Mouse (Mus musculus) left cerebral cortex, adult 2 months (tissue): Measurements from ENCODE around the gene Hist2h4. TPM values are rescaled to one million over a fixed set of nuclear protein-coding genes. Genes with fewer than 3 reads are reported as not detected.
A peak's percentile ranks its signal among the peaks of the same experiment; 100 is the strongest.
"Not testable (repeated sequence)": the region's sequence is repeated elsewhere in the genome, so short reads cannot be mapped to it uniquely, and the experiment has no call there.

Source experiments
- DNase-seq, 2 experiments: peaks; one replicate each; pipeline ENCODE4 v3.0.0; 2021 to 2022; ENCODE audit warnings: low spot score in 2 of 2, mixed read lengths in 1 of 2; ENCODE audit errors: extremely low spot score in 1 of 2
- H3K27ac ChIP-seq: fragments of 200-600 bp; 2 replicates; pipeline ENCODE4 v1.8.1; 2022
- H3K4me3 ChIP-seq: fragments of 200-600 bp; 2 replicates; pipeline ENCODE4 v1.8.1; 2022
- CTCF ChIP-seq: fragments of 200-600 bp; IDR thresholded peaks from 2 replicates; pipeline ENCODE4 v1.8.1; 2022; ENCODE audit warnings: antibody characterized with exemption, mild to moderate bottlenecking, moderate library complexity
- intact Hi-C: fragments of 180-260 bp; cut with DNase I; formaldehyde crosslinking; loops from one replicate; pipeline ENCODE4 v1.15.1; 2025
- microRNA-seq, 2 experiments: library from miRNA; unstranded; fragments of <30 nt; microRNA quantifications; one replicate each; pipeline ENCODE4 v1.2.0; 2021
- total RNA-seq, 2 experiments: library from RNA; stranded (reverse); gene quantifications; 2 replicates each; pipeline ENCODE4 v1.2.3; 2021

Hist2h4 gene
- total RNA-seq, 2 experiments from 2014 or later = 26.8 to 31.9 TPM

GRCm38 (mm10) chr3:96222774-96223173 lies 40.3 kb downstream of the Hist2h4 start:
- intact Hi-C loops = loop anchor here (2.0 kb wide), 1 partner anchor 14 kb away; no protein-coding TSS in a partner anchor
- DNase-seq = no peak
- no peak overlapping the region for H3K4me3 ChIP-seq
- H3K27ac ChIP-seq = no peak overlapping the region; the same call in 1 of the 2 replicates
- no peak for TF ChIP-seq CTCF

- Histone ChIP-seq H3K27ac (peak overlapping the region; percentile 98), H3K4me3 (peak overlapping the region; percentile 77)
- intact Hi-C loops = loop anchor here (2.0 kb wide), 2 partner anchors 15 to 41 kb away; partner anchors contain the start of gene Hist2h4
- no peak for DNase-seq
- TF ChIP-seq CTCF = no peak
These were observed 41.5 kb downstream of the Hist2h4 start for GRCm38 (mm10) chr3:96221640-96222038.

- TF ChIP-seq CTCF = peak; percentile 7; the same call in 1 of the 2 replicates
- intact Hi-C loops = loop anchor here (2.0 kb wide), 1 partner anchor 42 kb away; the partner anchor contains the start of gene Hist2h4
These were observed 42.1 kb downstream of the Hist2h4 start, which contains the start of the genes Hist2h2ac and Hist2h2be for GRCm38 (mm10) chr3:96220765-96221639. Gene Hist2h2ac (minus strand): TSS chr3:96220880. Gene Hist2h2be (plus strand): TSS chr3:96221119.

GRCm38 (mm10) chr3:96220131-96220764 lies 42.9 kb downstream of the Hist2h4 start:
- Histone ChIP-seq H3K4me3 (peak overlapping the region; percentile 77), H3K27ac (peak overlapping the region; percentile 98)
- not testable (repeated sequence) for DNase-seq
- intact Hi-C loops = loop anchor here (2.0 kb wide), 1 partner anchor 43 kb away; the partner anchor contains the start of gene Hist2h4

More at GRCm38 (mm10) chr3:96220765-96221639, 42.1 kb downstream of the Hist2h4 start, which contains the start of the genes Hist2h2ac and Hist2h2be:
- H3K27ac ChIP-seq = peak within 1 kb of the TSS; percentile 98
- peak; percentile 78 to 84 for DNase-seq
- H3K4me3 ChIP-seq = peak within 1 kb of the TSS; percentile 77

- no peak for TF ChIP-seq CTCF
- H3K4me3 ChIP-seq = peak within 1 kb of the TSS; percentile 77
- peak; percentile 75 to 76 for DNase-seq
- H3K27ac ChIP-seq = peak within 1 kb of the TSS; percentile 98
- intact Hi-C loops = loop anchor here (2.0 to 5.0 kb wide), 2 partner anchors 43 to 152 kb away; partner anchors contain the start of gene Hist2h4
These were observed 43.4 kb downstream of the Hist2h4 start, which contains the start of the genes Bola1 and Hist2h2ab for GRCm38 (mm10) chr3:96219661-96220130. Gene Bola1 (minus strand): TSS chr3:96219709. Gene Hist2h2ab (plus strand): TSS chr3:96219865.

- DNase-seq = peak in 1 of 2 experiments; percentile 25
- intact Hi-C loops = loop anchor here (5.0 kb wide), 1 partner anchor 152 kb away; no protein-coding TSS in a partner anchor
- H3K4me3 ChIP-seq = peak overlapping the region; percentile 77
These were observed 43.9 kb downstream of the Hist2h4 start for GRCm38 (mm10) chr3:96219191-96219641.

More at GRCm38 (mm10) chr3:96219191-96219641, 43.9 kb downstream of the Hist2h4 start:
- peak overlapping the region; percentile 98 for H3K27ac ChIP-seq
- peak; percentile 28 for TF ChIP-seq CTCF

Small RNA genes within 50 kb of the gene (microRNA-seq; reads per million reads assigned to microRNA genes)
- gene Gm44492 (0 reads per million in 2 experiments), gene Gm47311 (0 reads per million in 2 experiments), gene Gm47313 (0 reads per million in 2 experiments)

Other genes with a start within 250 kb of the Hist2h4 start
- 10 to 100 TPM; 38.3 to 45.9 TPM for gene Vps45, start 204.8 kb downstream of the Hist2h4 start, total RNA-seq
- gene Otud7b, start 158.8 kb downstream of the Hist2h4 start, total RNA-seq = 10 to 100 TPM; 33.3 to 33.4 TPM
- gene Mtmr11, start 101.3 kb downstream of the Hist2h4 start, total RNA-seq = 1 to 10 TPM; 7.3 to 8.1 TPM
- gene Sf3b4, start 91.0 kb downstream of the Hist2h4 start, total RNA-seq = 10 to 100 TPM; 44.0 to 45.5 TPM
- 100 to 1,000 TPM; 408 TPM for gene Sv2a, start 82.2 kb downstream of the Hist2h4 start, total RNA-seq
- gene Bola1, start 43.6 kb downstream of the Hist2h4 start, total RNA-seq = 10 to 100 TPM; 14.8 to 15.1 TPM
- gene Hist2h2ab, start 43.4 kb downstream of the Hist2h4 start, total RNA-seq = 10 to 100 TPM; 10.4 to 10.8 TPM
- gene Hist2h2ac, start 42.4 kb downstream of the Hist2h4 start, total RNA-seq = 10 to 100 TPM; 20.6 to 30.5 TPM
- gene Hist2h2be, start 42.2 kb downstream of the Hist2h4 start, total RNA-seq = 1 to 10 TPM; 5.4 to 5.6 TPM
- gene Hist2h3c2, start 24.2 kb downstream of the Hist2h4 start, total RNA-seq = 1 to 10 TPM; 5.7 to 6.8 TPM
- 100 to 1,000 TPM; 156 to 184 TPM for gene Hist2h2aa2, start 23.0 kb downstream of the Hist2h4 start, total RNA-seq
- 10 to 100 TPM in 1 of 2 experiments, not detected in 1; 19.2 TPM for gene Hist2h2aa1, start 17.8 kb downstream of the Hist2h4 start, total RNA-seq
- not detected for gene Hist2h3c1, start 16.6 kb downstream of the Hist2h4 start, total RNA-seq
- gene Hist2h3b, start 5.3 kb upstream of the Hist2h4 start, total RNA-seq = 10 to 100 TPM; 32.7 to 45.5 TPM
- gene Hist2h2bb, start 6.4 kb upstream of the Hist2h4 start, total RNA-seq = 100 to 1,000 TPM; 136 to 154 TPM
- gene Fcgr1, start 30.7 kb upstream of the Hist2h4 start, total RNA-seq = 1 to 10 TPM; 2.0 to 2.7 TPM
- not detected for gene BC107364, start 189.0 kb upstream of the Hist2h4 start, total RNA-seq